Mouse (Mus musculus): ENCODE data around the gene Samd8. TPM values are rescaled to one million over a fixed set of nuclear protein-coding genes. Genes with fewer than 3 reads are reported as not detected.

Samd8 gene
- 13.9 and 17.0 TPM in 2 replicates for polyA plus RNA-seq (2016; fragmentation: Nextera tagmentation; extraction: Ambion mirVana)

DNA sequence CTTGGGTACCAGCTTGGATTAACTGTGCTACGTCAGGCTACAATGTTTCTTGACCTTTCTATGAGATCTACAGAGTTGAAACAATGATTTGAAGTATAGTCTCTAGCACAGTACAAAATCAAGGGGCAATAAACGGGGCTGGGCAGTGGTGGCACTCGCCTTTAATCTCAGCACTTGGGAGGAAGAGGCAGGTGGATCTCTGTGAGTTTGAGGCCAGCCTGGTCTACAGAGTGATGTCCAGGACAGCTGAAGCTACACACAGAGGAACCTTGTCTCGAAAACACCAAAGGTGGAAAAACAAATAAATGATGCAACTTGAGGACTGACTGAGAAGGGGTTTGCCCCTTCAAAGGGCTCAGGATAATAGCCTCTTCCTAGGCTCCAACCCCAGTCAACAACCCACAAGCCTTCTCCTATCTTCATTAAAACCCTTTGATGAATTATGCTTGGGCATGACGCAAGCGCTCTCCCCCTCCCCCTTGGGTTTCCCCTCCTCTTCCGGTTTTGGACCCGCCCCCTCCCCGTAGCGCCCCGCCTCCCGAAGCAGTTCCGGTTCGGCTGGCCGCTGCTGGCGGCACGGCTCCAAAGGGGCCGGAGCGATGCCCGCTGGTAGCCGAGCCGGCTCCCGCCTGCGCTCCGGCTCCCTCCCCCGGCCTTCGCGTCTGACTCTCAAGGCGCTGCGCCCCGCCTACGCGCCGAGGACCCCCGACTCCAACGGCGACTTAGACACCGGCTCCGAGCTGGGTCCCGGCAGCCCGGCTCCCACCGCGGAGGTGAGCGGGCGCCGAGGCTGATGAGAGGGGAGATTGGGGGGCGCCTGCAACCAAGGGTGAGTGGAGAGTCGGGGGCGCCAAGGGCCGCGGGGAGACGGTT, at the start of gene Samd8:
Gene Samd8 (plus strand): TSS at position 524 of the 873 bp plus-strand sequence.
- ATAC-seq (ENCODE audit: low FRiP score) = peak; percentile 90
- Histone ChIP-seq H3K27ac (peak within 1 kb of the TSS; percentile 88), H3K36me3 (replicated peaks) (no peaks in the 10 kb centered on the region), H3K4me2 (peak within 1 kb of the TSS; percentile 83), H3K9ac (peak within 1 kb of the TSS; percentile 79), H3K4me3 (replicated peaks) (peak within 1 kb of the TSS; percentile 76), H3K9me3 (no peaks in the 10 kb centered on the region), H3K27me3 (no peaks in the 10 kb centered on the region), H3K4me1 (peaks cover 16% of the 10 kb centered on the region)
- WGBS = 8% methylated on average over 52 of the region's 52 CpGs

DNA sequence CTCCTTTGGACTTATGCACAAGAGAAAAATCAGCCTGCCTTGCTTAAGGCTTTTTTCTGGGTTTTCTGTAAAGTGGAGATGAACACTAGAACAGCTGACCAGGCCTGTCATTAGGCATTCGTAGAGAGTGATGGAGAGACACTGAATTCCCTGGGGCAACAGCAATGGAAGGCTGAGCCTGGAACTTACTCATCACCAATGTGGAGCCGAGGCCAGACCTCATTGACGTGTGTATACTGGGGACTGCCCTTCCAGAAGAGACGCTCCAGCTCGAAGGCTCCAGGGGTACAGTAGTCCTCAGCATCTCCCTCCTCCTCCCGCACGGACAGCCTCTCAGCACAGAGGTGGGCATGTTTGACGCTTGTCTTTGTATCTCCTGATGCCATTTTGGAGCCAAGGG, 47.6 kb upstream of the Samd8 start:
- Histone ChIP-seq H3K9ac (no peak overlapping the region), H3K9me3 (no peaks in the 10 kb centered on the region), H3K4me3 (replicated peaks) (no peak overlapping the region), H3K4me2 (no peak overlapping the region), H3K27me3 (no peaks in the 10 kb centered on the region), H3K36me3 (replicated peaks) (no peaks in the 10 kb centered on the region), H3K27ac (no peak overlapping the region), H3K4me1 (peaks cover 7% of the 10 kb centered on the region; the same call in 1 of the 2 replicates)
- no peak for ATAC-seq (ENCODE audit: low FRiP score)
- 94% methylated on average over 8 of the region's 8 CpGs for WGBS

DNA sequence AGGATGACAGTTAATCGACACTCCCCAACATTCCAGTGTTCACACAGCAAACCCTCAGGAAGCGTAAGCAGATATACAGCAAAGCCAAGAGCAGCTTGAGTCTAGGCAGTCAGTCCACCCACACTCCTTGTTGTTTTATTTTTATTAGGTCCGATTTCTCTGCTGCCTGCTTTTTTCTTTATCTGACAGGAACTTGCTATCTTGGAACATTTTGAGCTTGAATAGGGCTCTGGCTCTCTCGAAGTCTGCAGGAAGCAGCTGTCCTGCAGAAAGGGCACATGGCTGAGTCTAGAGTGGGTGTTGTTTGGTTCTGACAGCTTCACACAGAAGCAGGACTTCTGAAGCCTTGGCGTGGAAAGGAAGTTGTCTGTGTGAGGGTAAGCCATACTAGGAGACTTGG, 47.1 kb upstream of the Samd8 start:
- ATAC-seq (ENCODE audit: low FRiP score) = no peak
- 89% methylated on average over 5 of the region's 5 CpGs for WGBS
- no peak overlapping the region for H3K4me2 ChIP-seq

DNA sequence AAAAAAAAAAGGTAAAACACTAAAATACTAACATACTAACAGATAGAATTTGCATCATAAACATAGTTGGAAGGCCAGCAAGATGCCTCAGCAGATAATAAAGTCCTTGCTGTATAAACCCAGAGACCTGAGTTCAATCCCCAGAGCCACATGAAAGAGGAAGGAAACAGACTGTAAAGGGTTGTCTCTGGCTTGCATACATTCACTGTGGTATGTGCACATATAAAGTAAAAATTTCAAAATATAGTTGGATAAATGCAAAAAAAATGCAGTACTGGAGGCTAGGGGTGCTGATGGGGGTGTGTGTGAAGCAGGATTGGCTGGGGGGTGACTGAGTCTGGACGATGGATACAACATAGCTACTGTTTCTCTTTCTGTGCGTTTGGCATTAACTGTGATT, 44.9 kb upstream of the Samd8 start:
- no peak overlapping the region for H3K4me3 ChIP-seq (replicated peaks)
- peaks cover 7% of the 10 kb centered on the region; the same call in 1 of the 2 replicates for H3K4me1 ChIP-seq
- no peaks in the 10 kb centered on the region for H3K9me3 ChIP-seq
- 89% methylated on average over 2 of the region's 2 CpGs for WGBS
- no peak for ATAC-seq (ENCODE audit: low FRiP score)
- no peaks in the 10 kb centered on the region for H3K36me3 ChIP-seq (replicated peaks)
- no peak overlapping the region for H3K27ac ChIP-seq
- H3K4me2 ChIP-seq = no peak overlapping the region
- H3K27me3 ChIP-seq = no peaks in the 10 kb centered on the region
- no peak overlapping the region for H3K9ac ChIP-seq

More for the DNA sequence above, 47.1 kb upstream of the Samd8 start:
- H3K27ac ChIP-seq = no peak overlapping the region
- H3K36me3 ChIP-seq (replicated peaks) = no peaks in the 10 kb centered on the region
- H3K4me1 ChIP-seq = peaks cover 7% of the 10 kb centered on the region; the same call in 1 of the 2 replicates
- H3K27me3 ChIP-seq = no peaks in the 10 kb centered on the region
- H3K9me3 ChIP-seq = no peaks in the 10 kb centered on the region
- no peak overlapping the region for H3K9ac ChIP-seq
- no peak overlapping the region for H3K4me3 ChIP-seq (replicated peaks)

DNA sequence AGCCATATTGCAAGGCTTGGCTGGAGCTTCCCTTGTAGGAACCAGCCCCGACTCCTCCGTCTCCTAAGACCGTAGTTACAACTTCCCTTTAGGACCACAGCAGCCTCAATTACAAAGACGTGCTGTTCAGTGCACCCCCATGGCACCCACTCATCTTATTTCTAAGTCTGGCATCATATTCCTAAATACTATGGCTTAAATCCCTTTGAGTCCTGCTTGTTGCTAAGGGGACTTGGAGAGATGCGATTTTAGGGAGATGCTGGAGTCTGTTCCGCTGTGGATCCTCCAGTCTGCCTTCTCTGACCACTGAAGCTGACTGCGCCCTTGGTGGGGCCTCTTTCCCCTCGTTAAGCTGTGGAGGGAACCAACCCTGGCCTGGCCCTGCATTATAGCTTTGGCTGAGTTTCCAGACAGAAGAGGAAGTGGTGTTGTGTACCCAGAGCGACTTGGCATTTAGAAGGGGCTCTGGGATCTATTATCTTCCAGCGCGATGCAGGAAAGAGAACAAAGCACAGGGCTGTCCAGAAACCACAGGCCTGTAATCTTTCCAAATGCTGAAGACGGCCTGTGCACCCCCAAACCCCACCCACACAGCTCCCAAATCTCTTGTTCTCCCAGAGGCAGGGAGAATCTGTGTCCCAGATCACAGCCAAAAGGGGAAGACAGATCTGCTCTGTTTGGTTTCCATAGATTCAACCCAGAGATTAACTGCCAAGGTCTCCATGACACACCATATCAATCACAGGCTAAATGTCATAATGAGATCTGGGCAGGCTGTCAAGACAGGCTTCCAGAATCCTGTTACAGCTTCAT, 43.4 kb upstream of the Samd8 start:
- Histone ChIP-seq H3K4me1 (peaks cover 7% of the 10 kb centered on the region; the same call in 1 of the 2 replicates), H3K4me2 (no peak overlapping the region), H3K27ac (no peak overlapping the region), H3K9ac (no peak overlapping the region), H3K4me3 (replicated peaks) (no peak overlapping the region), H3K36me3 (replicated peaks) (no peaks in the 10 kb centered on the region), H3K27me3 (no peaks in the 10 kb centered on the region), H3K9me3 (no peaks in the 10 kb centered on the region)
- WGBS = 61% methylated on average over 12 of the region's 12 CpGs
- no peak for ATAC-seq (ENCODE audit: low FRiP score)

DNA sequence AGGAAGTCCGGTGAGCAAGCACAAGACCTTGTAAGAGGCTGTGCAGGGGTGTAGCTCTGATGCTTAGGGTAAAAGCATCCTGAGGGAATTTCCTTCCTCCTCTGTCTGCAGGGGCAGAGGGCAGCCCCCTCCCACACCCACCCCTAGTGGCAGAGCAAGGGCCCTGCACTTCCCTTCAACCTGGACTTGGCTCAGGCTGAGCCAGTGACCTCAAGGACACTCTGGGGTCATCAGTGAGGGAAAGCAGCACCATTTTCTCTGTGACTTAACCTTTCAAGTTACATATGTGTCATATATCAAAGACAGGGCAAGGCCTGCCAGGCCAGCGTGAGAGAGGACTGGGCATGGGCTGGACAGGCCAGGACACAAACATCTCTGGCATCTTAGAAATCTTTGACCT, 40.8 kb upstream of the Samd8 start:
- Histone ChIP-seq H3K27ac (no peak overlapping the region), H3K9ac (no peak overlapping the region), H3K4me2 (no peak overlapping the region), H3K9me3 (no peaks in the 10 kb centered on the region), H3K27me3 (0 out of 2 replicates have a peak, but pooled peaks cover 2% of the 10 kb centered on the region), H3K4me1 (peaks cover 7% of the 10 kb centered on the region; the same call in 1 of the 2 replicates), H3K4me3 (replicated peaks) (no peak overlapping the region), H3K36me3 (replicated peaks) (no peaks in the 10 kb centered on the region)
- no peak for ATAC-seq (ENCODE audit: low FRiP score)
- 58% methylated on average over 2 of the region's 2 CpGs for WGBS

DNA sequence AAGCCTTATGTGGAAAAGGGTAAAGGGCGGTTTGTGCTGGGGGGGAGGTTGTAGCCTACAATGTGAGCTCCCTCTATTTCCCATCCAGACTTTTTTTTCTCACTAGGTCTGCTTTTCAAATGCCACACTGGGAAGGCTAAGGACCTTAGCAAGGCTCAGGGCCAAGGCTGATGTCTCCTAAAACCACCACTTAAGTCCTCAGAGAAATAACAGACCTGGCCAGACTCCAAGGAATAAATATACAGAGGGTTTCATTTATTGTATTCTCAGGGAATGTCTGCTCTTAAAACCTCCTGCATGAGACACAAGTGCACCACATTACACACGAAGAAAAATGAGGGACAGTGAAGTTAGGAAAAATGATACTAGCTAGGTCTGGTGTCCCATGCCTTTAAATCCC, 39.1 kb upstream of the Samd8 start:
- no peaks in the 10 kb centered on the region for H3K9me3 ChIP-seq
- peaks cover 7% of the 10 kb centered on the region; the same call in 1 of the 2 replicates for H3K4me1 ChIP-seq
- 84% methylated on average over 2 of the region's 2 CpGs for WGBS
- no peak overlapping the region for H3K9ac ChIP-seq
- 0 out of 2 replicates have a peak, but pooled peaks cover 4% of the 10 kb centered on the region for H3K27me3 ChIP-seq
- H3K36me3 ChIP-seq (replicated peaks) = no peaks in the 10 kb centered on the region
- ATAC-seq (ENCODE audit: low FRiP score) = no peak
- no peak overlapping the region for H3K27ac ChIP-seq
- H3K4me3 ChIP-seq (replicated peaks) = no peak overlapping the region
- no peak overlapping the region for H3K4me2 ChIP-seq

DNA sequence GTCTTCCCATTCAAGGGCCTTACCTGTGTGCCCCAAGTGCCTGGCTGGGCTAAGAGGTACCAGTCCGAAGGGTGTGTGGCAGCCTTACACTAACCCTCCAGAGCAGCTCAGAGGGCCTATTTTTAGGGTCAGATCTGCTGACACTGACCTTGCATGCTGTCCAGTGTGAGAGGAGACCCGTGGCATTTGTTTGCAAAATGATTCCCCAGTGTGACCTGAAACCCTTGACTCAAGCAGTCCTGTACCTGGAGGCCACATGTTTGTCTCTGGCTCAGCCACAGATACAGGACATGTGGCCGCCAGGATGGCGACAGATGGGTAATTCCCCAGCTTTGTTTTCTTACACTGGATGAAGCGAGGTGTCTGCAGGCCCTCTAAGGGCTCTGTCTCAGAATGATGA, 35.8 kb upstream of the Samd8 start, which contains the start of gene Dupd1:
Gene Dupd1 (minus strand): TSS at position 91 of the 400 bp plus-strand sequence.
- H3K4me1 ChIP-seq = peaks cover 2% of the 10 kb centered on the region; the same call in 1 of the 2 replicates
- H3K27ac ChIP-seq = no peak within 1 kb of the TSS
- H3K27me3 ChIP-seq = 0 out of 2 replicates have a peak, but pooled peaks cover 4% of the 10 kb centered on the region
- H3K36me3 ChIP-seq (replicated peaks) = no peaks in the 10 kb centered on the region
- ATAC-seq (ENCODE audit: low FRiP score) = no peak
- no peak within 1 kb of the TSS for H3K9ac ChIP-seq
- 85% methylated on average over 5 of the region's 5 CpGs for WGBS
- H3K4me3 ChIP-seq (replicated peaks) = no peak within 1 kb of the TSS
- no peaks in the 10 kb centered on the region for H3K9me3 ChIP-seq
- H3K4me2 ChIP-seq = no peak within 1 kb of the TSS

DNA sequence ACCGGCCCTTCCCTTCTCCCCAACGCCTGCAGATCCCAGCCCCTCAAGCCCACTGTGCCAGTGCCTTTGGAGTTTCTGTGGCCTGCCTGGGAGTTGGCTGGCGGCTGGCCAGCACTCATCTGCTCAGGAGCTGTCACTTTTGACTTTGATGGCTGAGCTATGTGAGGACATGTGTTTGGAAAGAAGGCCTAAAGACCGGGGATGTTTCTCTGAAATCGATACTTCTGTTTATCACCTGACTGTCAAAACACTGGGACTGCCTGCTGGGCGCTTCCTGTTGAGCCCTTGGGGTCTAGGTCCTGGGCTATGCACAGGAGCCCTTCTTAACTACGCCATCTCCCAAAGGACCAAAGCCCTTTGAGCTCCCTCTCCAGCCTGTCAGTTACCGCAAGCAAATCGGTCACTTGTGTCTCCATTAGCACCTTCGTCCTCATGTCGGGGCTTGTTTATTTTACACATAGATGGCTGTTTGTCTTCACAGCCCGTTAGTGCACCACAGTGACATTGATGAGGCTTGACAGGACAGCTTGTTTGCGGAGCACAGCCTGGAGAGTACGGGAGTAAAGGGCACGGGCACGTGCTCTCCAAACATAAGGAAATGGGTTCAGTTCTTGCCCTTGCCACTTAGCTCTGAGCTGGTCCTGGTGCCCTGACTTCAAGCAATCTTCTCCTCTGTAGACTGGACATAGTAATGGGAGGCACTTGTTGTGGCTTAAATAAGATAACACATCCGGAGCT, 30.5 kb upstream of the Samd8 start:
- WGBS = 52% methylated on average over 17 of the region's 17 CpGs
- 0 out of 2 replicates have a peak, but pooled peaks cover 5% of the 10 kb centered on the region for H3K9me3 ChIP-seq
- H3K27me3 ChIP-seq = no peaks in the 10 kb centered on the region
- H3K4me1 ChIP-seq = peaks cover 17% of the 10 kb centered on the region
- ATAC-seq (ENCODE audit: low FRiP score) = no peak; the same call in 1 of the 2 replicates
- H3K36me3 ChIP-seq (replicated peaks) = no peaks in the 10 kb centered on the region
- H3K4me3 ChIP-seq (replicated peaks) = no peak overlapping the region
- H3K9ac ChIP-seq = no peak overlapping the region
- no peak overlapping the region for H3K4me2 ChIP-seq
- H3K27ac ChIP-seq = no peak overlapping the region

DNA sequence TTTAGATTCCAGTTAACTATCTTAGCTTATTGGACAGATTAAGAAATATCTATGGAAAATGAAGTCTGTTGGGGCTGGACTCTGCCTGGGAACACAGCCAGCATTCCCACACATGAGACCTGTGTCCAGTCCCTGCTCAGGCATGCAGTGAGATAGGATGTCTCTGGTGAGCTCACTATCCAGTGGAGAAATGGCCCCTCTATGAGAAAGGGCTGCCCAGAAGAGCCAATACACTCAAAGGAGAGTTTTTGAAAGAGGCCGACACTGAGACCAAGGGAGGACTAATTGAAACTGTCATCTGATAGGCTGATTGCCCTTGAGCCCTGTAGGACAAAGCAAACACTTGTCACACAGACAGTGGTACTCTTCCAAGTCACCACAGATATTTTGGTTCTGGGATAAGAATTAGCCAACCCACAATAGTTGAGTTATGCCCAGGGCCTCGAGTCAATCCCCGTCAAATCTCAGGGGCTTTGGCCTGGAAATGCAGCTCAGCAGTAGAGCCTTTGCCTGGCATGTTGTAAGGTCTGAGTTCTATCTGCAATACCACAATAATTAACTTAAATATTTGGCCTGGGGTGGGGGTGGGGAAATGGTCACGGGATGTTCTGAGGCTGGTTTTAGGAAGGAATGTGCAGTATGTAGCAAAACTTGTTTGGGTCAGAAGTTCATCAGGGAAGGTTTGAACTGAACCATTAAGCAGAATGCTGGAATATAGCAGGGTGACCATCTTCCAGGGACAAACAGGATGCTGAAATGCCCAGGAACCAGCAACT, 29.7 kb upstream of the Samd8 start:
- peaks cover 17% of the 10 kb centered on the region for H3K4me1 ChIP-seq
- WGBS = 87% methylated on average over 4 of the region's 4 CpGs
- H3K4me2 ChIP-seq = no peak overlapping the region
- no peak overlapping the region for H3K4me3 ChIP-seq (replicated peaks)
- no peak overlapping the region for H3K9ac ChIP-seq
- no peaks in the 10 kb centered on the region for H3K36me3 ChIP-seq (replicated peaks)
- H3K27ac ChIP-seq = no peak overlapping the region
- 0 out of 2 replicates have a peak, but pooled peaks cover 5% of the 10 kb centered on the region for H3K9me3 ChIP-seq
- ATAC-seq (ENCODE audit: low FRiP score) = no peak
- no peaks in the 10 kb centered on the region for H3K27me3 ChIP-seq

DNA sequence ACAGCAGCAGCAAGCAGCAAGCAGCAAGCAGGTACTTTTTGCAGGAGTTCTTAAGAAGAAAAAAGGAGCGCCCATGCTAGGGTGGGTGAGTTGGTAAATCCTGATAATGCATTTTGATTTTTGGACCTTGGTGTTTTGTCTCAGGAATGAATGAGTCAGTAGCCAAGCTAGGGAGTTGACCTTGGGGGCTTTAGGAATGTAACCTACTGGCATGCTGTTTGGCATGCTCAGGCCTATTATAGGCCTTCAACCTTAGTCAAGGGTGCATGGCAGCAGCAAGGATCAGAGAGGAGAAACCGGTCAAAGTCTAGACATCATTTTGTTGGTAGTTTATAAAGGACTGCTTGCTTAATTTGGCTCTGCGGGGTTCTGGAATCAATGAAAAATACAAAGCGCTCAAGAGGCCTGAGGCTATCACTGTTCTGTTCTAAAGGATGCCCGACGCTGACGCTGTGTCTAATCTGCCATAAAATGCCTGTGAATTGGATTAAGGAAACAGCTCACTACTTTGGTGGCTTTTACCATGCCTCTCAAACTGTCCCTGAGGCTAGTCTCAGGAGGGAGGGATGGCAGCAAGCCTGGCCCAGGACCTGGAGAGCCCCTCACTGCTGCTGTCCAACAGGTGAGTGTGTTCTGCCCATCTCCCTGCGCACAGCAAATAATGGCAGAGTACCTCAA, 28.2 kb upstream of the Samd8 start:
- Histone ChIP-seq H3K4me3 (replicated peaks) (no peak overlapping the region), H3K4me1 (peaks cover 17% of the 10 kb centered on the region), H3K36me3 (replicated peaks) (no peaks in the 10 kb centered on the region), H3K4me2 (no peak overlapping the region), H3K9me3 (0 out of 2 replicates have a peak, but pooled peaks cover 5% of the 10 kb centered on the region), H3K27me3 (no peaks in the 10 kb centered on the region), H3K27ac (no peak overlapping the region), H3K9ac (no peak overlapping the region)
- ATAC-seq (ENCODE audit: low FRiP score) = no peak
- WGBS = 40% methylated on average over 8 of the region's 8 CpGs
